ENCODE assay signal across 8 mouse cellular contexts in genomic region chr9:56417415-56417947, GRCm38 (mm10). TPM values are rescaled to one million over a fixed set of nuclear protein-coding genes. Genes with fewer than 3 reads are reported as not detected.
DNase-seq lines count a peak whose midpoint lies in the region; ATAC-seq lines count a peak whose summit lies in the region.

No protein-coding gene starts in this region.

- peak overlapping the region; percentile 65 for H3K4me2 ChIP-seq in lung, embryonic 15.5 days

- H3K9me3 ChIP-seq in lung, embryonic 15.5 days, result no peaks in the 10 kb centered on the region

- no peaks in the 10 kb centered on the region for H3K27me3 ChIP-seq in lung, embryonic 15.5 days

- peaks cover 41% of the 10 kb centered on the region for H3K4me1 ChIP-seq in lung, embryonic 15.5 days

- no peaks in the 10 kb centered on the region for H3K36me3 ChIP-seq in lung, embryonic 15.5 days

- H3K4me3 ChIP-seq in lung, embryonic 15.5 days, result peak overlapping the region; percentile 91

- peak overlapping the region; percentile 94 for H3K9ac ChIP-seq in lung, embryonic 15.5 days

- H3K27ac ChIP-seq in lung, embryonic 15.5 days, result peak overlapping the region; percentile 98

- ATAC-seq in hematopoietic stem cell, adult 5-6 weeks (replicated peaks in 1 of 2; ENCODE audit: insufficient read depth in 1 of 2, low FRiP score in 2 of 2, low TSS enrichment in 1 of 2, low read depth in 1 of 2, poor library complexity in 2 of 2, severe bottlenecking in 2 of 2), result peak; percentile 20 to 30; a peak in 2 of 4 replicates
- peak; percentile 72 for ATAC-seq in lung, embryonic 15.5 days (ENCODE audit: borderline replicate concordance, extremely low read depth, low FRiP score, low TSS enrichment)
- 0 out of 2 replicates have a peak, but pooled peaks have one; percentile 5 for ATAC-seq in neutrophil, adult 5-6 weeks (ENCODE audit: extremely low read depth, insufficient number of reproducible peaks, low FRiP score, poor library complexity, severe bottlenecking)

- DNase-seq in MN1 (ENCODE audit: low spot score), result peak; percentile 74
- DNase-seq in cerebellum, adult 8-10 months, result peak; percentile 82
- peak; percentile 57 for DNase-seq in forelimb bud, embryonic 11.5 days (ENCODE audit: low read depth, low spot score)
- DNase-seq in layer of hippocampus, adult 9-10 months (ENCODE audit: low spot score), result peak; percentile 44
- DNase-seq in thymus, adult 18-20 months, result peak; percentile 76 to 81

- 0% methylated on average over 40 of the region's 40 CpGs for WGBS in lung, embryonic 15.5 days

RNA-seq across cellular contexts. Expression of gene Peak1, which starts 0.4 kb away (rescaled TPM):
- 31.5 and 41.3 TPM in 2 replicates for total RNA-seq in hematopoietic stem cell, adult 5-6 weeks (2017)
- 22.1 and 28.7 TPM in 2 replicates for polyA plus RNA-seq in lung, embryonic 15.5 days (2015; fragmentation: Nextera tagmentation; extraction: Ambion mirVana)
- 26.5 and 28.4 TPM in 2 replicates for total RNA-seq in neutrophil, adult 5-6 weeks (2017)

RNA-seq across cellular contexts. Expression of gene Hmg20a, which starts 0.9 kb away (rescaled TPM):
- 47.5 and 53.2 TPM in 2 replicates for total RNA-seq in hematopoietic stem cell, adult 5-6 weeks (2017)
- polyA plus RNA-seq in lung, embryonic 15.5 days (2015; fragmentation: Nextera tagmentation; extraction: Ambion mirVana), result 53.9 and 59.9 TPM in 2 replicates
- total RNA-seq in neutrophil, adult 5-6 weeks (2017), result 40.5 TPM in 2 replicates

Comparison
In these comparisons a context has a peak if more than half of its experiments do, and no peak if none do; other contexts are left out.
1. Peak in every context shown above with its lines: DNase-seq, ATAC-seq, H3K4me3 ChIP-seq and H3K27ac ChIP-seq.
2. ATAC-seq: peak in every context shown above with its lines; median percentile 72 in lung, embryonic 15.5 days; 25 in hematopoietic stem cell, adult 5-6 weeks; 5 in neutrophil, adult 5-6 weeks.